Comparison of ENCODE assay signal across 18 mouse cellular contexts in genomic region chr4:40486546-40486945, GRCm38 (mm10). TPM values are rescaled to one million over a fixed set of nuclear protein-coding genes. Genes with fewer than 3 reads are reported as not detected.
"Had no signal": no experiment of that assay in that cellular context is flagged by ENCODE, and none has a peak within 500 bp of the region (broad histone marks: within the 10 kb centered on the region; RNA-seq: fewer than 3 reads in every experiment).

No protein-coding gene starts in this region.

- DNase-seq: kidney, adult 11 months; kidney, adult 9 months; kidney, postnatal 36 days; liver, embryonic 13.5 days; liver, postnatal 0 days; lung, postnatal 14 days; retina, postnatal 1 day; thymus, postnatal 4 days had no signal

- H3K9ac ChIP-seq: limb, embryonic 15.5 days; liver, embryonic 13.5 days; liver, postnatal 0 days; lung, embryonic 15.5 days; midbrain, embryonic 15.5 days; neural tube, embryonic 12.5 days had no signal

- H3K36me3 ChIP-seq: limb, embryonic 15.5 days; liver, embryonic 13.5 days; lung, embryonic 15.5 days; midbrain, embryonic 15.5 days; neural tube, embryonic 12.5 days had no signal

- H3K9me3 ChIP-seq: limb, embryonic 15.5 days; liver, embryonic 13.5 days; lung, embryonic 15.5 days; megakaryocyte, embryonic 14.5 days; midbrain, embryonic 15.5 days; neural tube, embryonic 12.5 days had no signal

- H3K27ac ChIP-seq: kidney, postnatal 0 days; limb, embryonic 15.5 days; liver, embryonic 13.5 days; lung, embryonic 15.5 days; macrophage; midbrain, embryonic 15.5 days; neural tube, embryonic 12.5 days; stomach, postnatal 0 days had no signal

- H3K27me3 ChIP-seq: limb, embryonic 15.5 days; liver, embryonic 13.5 days; lung, embryonic 15.5 days; megakaryocyte, embryonic 14.5 days; midbrain, embryonic 15.5 days; neural tube, embryonic 12.5 days had no signal

- H3K4me3 ChIP-seq: limb, embryonic 15.5 days; liver, embryonic 13.5 days; lung, embryonic 15.5 days; megakaryocyte, embryonic 14.5 days; midbrain, embryonic 15.5 days; neural tube, embryonic 12.5 days had no signal

- ATAC-seq: liver, postnatal 0 days; midbrain, embryonic 15.5 days had no signal

- H3K4me1 ChIP-seq: limb, embryonic 15.5 days; liver, embryonic 13.5 days; lung, embryonic 15.5 days; megakaryocyte, embryonic 14.5 days; midbrain, embryonic 15.5 days; neural tube, embryonic 12.5 days had no signal

- H3K4me2 ChIP-seq: limb, embryonic 15.5 days; liver, embryonic 13.5 days; lung, embryonic 15.5 days; midbrain, embryonic 11.5 days; midbrain, embryonic 15.5 days; neural tube, embryonic 12.5 days had no signal

RNA-seq across cellular contexts. Expression of gene Tmem215, which starts 14.6 kb away (rescaled TPM):
- total RNA-seq: monocyte, adult 5-6 weeks had no signal
- polyA plus RNA-seq: macrophage had no signal
